Mouse (Mus musculus) common myeloid progenitor, adult 5-6 weeks (primary cell): ENCODE data around the gene Gm8439. TPM values are rescaled to one million over a fixed set of nuclear protein-coding genes. Genes with fewer than 3 reads are reported as not detected.

Experiments used
- ATAC-seq: replicated peaks from 2 replicates; pipeline ENCODE4 v1.8.0; 2016; ENCODE audit warnings: low read depth, mild to moderate bottlenecking, moderate TSS enrichment, inconsistent platforms; ENCODE audit not compliant: poor library complexity, severe bottlenecking
- total RNA-seq: library from RNA; stranded (forward); fragments of 200-1000, 187-1606 nt; gene quantifications from 2 replicates; pipeline ENCODE4 v1.2.3, GENCODE M21; 2017

The Gm8439 gene
- total RNA-seq, 1 experiment from 2014 or later = not detected

DNA sequence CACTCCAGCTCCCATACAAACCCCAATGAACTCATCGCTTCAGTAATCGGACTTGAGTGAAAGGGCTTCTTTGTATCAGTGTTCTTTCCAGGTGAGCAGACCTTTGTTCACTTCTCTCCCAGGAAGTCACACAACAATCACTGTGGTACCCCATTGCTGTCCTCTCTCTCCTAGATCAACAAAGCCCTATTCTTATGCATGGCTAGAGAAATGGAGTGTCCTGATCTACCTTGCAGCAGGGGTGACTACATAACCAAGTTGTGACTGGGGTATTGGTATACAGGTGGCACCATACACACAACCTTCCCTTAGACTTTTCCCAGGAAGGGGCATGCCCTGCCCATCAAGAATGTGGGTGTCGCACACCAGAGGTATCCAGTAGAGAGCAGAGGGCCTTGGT is 22.5 kb downstream of the Gm8439 start:
- ATAC-seq = no peak

DNA sequence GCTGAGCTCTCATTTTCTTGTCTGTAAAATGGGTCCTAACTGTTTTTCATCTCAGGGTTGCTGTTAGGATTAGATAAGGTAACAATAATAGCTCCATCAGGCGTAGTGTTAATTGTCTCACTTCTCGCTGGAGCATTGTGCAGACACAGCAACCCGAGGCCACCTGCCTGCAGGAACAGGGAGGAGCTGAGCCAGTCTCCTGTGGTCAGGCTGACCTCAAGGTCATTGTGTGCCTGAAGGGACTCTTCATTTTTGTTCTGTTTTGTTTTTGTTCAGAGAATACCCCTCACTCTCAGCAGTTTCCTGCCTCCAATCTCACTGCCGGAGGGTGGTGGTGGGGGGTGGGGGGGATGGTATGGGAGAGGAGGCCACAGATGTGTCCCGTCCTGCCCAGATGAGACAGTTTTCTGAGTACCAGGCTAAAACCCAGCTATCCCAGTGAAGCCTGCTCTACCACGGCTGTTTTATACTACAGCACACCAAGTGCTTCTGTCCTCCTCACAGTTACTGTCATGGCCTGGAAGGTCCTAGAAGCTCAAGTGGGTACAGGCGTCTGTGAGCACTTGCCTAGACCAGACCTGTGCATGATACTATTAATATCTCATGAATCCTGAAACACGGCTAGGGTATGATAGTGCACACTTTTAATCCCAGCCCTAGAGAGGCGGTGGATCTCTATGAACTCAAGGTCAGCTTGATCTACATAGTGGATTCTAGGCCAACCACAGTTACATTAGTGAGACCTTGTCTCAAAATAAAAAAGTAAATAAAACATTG is 23.9 kb downstream of the Gm8439 start:
- 0 out of 2 replicates have a peak, but pooled peaks have one; percentile 17 for ATAC-seq

DNA sequence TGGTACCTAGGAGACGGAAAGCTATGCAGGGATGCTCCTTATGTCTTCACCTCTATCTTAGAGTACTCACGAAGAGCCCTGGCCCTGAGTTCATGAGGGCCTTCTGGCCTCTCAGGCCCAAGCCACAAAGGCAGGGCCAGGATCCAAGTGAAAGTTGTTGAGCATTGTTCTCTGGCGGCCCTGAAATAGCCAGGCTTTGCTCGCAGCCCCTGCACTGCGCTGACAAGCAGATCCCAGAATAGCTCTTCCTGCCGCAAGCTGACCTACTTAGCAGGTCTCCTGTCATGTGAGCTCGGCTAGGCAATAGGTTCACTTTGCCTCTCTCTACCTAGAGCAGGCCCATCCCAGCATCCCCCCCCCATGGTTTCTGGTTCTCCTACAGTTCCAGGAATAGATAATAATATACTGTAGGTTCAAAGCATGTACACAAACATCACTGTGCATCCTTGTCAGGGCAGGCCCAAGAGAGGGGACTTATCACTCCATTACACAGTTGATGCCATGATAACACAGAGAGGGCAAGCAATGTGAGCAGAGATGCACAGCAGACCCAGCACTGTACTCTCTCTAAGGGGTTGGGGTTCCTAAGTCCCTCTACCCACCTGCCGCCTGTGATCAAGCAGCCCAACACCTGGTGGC is 25.3 kb downstream of the Gm8439 start:
- 0 out of 2 replicates have a peak, but pooled peaks have one; percentile 40 for ATAC-seq

DNA sequence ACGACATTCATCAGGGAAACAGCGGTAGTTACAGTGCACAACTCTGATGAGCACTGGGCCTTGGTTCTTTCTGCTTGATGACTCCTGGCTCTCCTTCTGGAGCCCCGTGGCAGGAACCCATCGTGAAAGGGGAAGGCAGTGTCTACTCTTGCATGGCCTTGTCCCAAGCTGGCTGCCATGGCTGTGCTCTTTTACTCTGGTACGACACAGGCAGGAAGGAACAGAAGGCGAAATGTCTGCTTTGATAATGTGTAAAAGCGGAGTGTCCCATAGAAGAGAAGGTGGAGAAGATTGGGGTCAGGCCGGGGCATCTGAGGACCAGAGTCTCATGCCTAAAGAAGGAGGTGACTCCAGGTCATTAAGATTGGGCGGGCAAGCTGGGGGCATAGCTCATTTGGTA is 26.1 kb downstream of the Gm8439 start:
- ATAC-seq = no peak

DNA sequence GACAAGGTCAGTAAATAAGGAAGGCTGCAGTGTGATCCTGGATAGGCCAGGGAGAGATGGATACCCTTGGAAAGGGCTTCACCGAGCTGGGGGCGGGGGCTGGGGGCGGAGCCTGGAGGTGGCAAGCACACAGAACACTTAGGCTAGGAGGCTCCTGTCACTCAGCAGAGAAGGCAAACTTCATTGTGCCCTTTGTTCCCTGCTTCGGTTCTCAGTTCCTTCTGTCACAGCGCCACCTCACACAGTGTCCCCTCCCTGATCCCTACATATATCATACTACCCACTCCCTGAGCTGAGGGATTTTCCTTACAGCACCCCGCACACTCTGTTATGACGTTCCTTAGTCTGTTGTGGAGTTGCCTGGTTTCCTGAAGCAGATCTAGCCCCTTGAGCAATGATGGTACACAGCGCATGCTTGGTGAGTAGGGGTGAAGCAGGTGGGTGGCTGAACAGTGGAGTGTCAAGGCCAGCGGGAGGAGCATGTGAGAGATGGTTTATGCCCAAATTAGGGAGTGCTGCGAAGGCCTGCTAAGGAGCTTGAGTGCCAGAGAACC is 27.1 kb downstream of the Gm8439 start:
- ATAC-seq = no peak

DNA sequence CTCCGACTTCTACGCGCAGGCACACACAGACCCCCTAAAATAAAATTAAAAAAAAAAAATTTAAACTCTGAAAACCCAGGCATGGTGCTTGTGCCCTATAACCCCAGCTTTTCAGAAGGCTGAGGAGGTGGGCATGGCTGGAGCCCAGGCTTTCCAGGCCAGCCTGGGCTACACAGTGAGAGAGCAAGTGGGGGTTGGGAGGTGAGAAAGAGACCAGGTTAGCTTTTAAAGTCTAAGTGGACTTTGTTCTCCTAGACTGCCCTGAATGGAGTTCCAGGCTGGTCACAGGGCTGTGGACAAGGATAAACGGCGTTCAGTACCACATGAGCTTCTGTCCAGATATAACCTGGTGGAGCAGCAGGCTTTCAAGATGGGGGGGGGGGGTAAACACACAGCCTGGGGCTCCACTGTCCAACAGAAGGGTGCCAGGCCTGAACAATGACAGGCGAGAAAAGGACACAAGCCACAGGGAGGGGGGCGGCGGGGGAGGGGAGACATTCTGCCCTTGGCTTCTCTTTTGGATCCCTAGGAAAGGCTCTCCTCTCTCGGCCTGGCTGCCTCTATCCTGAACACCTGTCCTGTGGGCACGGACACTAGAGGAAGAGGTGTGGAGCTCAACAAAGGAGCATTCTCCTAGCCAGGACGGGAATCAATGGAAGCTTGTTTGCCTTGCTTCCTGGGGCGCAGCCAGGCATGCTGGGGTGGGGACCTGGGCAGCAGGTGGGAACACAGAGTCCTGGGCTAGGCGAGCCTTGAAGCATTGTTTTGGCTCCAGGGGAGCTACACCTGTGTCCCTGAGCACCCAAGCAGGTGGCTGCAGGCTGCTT is 27.9 kb downstream of the Gm8439 start:
- no peak for ATAC-seq

DNA sequence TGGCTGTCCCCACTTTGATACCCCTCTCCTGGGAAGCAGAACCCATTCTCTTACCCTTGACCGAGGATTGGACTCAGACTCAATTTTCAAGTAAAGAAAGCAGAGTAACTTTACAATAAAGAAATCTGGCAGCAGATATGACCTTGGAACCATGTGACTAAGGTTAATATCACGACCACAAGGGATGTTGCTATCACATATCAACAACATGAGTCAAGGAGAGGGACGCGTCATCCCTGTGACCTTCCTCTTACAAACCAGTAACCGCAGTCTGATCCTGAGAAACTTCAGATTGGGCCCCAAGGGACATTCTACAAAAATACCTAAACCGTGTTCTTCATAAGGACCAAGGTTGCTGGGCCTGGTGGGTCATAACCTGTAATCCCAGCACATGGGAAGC is 39.2 kb downstream of the Gm8439 start:
- ATAC-seq = no peak

DNA sequence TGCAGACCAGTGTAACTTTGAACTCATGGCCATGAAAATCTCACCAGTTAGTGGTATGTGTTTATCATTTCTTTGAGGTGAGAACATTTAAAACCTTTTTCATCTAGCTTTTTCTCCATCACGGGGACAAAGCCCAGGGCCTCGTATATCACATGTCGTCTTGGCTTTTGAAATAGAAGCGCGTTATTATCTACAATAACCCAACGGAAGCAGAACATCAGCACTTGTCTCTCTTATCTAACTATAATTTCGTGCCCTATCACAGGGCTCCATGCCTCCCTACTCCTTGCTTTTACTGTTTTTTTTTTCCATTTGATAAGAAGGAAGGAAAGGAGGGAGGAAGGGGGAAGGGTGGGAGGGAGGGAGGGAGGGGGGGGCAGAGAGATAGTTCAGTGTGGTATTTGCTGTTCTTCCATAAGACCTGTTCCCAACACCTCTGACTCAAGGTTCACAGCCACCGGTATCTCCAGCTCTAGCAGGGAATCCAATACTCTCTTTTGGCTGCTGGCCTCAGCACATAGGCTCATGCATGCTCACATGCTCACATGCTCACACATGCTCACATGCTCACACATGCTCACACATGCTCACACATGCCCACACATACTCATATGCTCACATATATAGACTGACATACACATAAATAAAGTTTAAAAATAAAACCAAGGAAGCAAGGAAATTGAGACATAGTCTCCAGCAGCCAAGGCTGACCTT is 41.8 kb downstream of the Gm8439 start:
- ATAC-seq = peak; percentile 51

DNA sequence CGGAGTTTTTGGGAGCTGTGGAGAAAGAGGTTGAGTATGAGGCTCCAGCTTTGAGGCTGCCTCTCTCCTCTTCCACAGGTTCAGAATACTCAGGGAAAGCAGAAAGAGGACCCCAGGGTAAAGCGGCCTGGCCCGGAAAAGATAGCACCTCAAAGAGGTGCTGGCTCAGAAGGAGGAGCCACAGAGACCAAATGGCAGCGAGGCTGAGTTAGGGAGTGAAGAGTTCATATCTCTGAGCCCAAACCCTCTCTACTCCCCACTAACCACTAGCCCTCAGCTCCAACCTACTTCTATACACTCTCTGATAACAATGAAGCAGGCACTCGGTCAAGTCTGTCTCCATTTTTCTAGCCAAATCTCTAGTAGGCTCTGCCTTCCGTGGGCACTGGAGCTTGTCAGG is 43.3 kb downstream of the Gm8439 start:
- peak; percentile 72 for ATAC-seq

DNA sequence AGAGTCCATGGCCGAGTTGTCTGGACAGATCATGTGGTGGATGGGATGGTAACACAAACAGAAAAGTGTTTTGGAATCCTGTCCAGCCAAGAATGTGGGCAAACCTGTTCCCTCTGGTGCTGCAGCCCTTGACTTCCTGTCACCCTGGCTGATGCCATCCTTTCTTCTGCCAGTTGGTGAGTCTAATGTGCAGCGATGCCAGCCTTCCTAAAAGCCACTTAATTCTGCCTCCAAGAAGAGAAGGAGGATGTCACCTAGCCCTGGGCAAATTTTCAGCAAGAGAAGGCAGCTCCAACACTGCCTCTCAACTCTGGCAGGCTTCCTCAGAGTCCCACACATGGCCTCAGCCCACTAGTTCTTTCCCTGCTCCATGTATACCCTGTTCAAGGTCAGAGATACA is 46.8 kb downstream of the Gm8439 start:
- ATAC-seq = no peak

DNA sequence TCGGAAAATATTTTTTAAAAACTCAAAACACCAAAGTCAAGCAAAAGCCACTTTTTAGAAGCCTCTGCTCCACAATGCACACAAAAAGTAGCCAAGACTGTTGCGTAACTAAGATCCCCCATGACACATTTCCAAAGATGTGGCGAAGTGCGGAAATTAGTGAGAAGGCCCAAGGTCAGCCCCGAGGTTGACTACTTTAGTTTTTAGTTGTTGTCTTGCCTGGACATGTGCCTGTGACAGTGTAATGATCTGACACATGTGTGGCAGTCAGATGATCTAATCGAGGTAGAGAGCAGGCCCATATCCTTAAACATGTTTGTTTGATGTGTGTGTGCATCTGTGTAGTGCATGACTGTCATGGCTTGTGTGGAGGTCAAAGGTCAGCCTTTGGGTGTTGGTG is 53.4 kb downstream of the Gm8439 start:
- no peak for ATAC-seq

DNA sequence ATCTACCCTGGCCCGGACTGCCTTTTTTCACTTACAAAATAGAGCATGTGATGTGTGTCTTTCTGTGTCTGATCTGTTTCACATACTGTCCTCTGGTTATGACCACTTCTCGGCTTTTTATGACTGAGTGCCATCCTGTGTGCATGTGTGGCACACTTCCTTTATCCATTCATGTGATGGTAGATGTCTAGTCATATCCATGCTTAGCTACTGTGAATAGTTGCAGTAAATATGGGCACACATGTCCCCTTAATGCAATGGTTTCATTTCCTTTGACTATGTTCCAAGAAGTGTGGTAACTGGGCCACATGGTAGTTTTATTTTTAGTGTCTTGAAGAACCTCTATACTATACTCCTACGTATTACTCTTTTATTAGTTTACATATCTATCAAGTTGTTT is 55.4 kb downstream of the Gm8439 start:
- peak; percentile 58 for ATAC-seq

DNA sequence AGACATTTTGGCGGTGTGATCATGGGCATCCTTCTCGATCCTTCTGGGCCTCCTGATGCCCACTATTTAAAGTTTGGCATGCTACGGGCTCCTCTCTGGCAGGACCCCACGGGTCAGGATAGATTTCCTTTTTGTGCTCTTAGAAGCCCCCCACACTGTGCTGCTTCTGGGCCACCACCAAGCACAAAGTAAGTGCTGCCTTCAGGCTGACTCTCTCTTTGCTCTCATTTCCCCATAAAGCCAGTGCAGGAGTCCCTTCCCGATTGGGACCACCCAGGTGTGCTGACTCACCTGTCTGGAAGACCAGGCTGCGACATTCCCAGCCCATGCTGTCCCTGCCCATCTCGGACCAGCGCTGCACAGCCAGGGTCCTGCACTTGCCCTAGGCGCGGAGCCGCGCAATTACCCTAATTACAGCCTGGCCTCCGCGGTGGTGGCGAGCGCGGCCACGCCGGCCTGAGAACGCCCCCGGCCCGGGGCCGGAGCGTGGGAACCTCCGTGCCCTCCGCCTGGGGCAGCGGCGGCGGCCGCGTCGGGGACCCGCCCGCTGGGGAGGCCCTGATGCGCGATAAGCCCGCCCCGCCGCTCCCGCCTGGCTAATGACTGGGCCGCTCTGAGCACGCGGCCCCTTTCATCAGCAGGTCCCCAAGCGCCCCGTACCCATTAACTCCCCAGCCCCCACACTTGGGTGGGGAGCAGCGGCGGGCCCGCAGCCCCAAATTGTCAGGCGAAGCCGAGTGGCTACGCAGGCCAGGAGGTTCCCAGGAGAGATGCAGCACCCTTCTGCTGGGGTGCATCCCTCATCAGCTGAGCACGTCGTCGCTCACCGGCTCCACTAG is 61.0 kb downstream of the Gm8439 start:
- ATAC-seq = peak; percentile 51; the same call in 1 of the 2 replicates

DNA sequence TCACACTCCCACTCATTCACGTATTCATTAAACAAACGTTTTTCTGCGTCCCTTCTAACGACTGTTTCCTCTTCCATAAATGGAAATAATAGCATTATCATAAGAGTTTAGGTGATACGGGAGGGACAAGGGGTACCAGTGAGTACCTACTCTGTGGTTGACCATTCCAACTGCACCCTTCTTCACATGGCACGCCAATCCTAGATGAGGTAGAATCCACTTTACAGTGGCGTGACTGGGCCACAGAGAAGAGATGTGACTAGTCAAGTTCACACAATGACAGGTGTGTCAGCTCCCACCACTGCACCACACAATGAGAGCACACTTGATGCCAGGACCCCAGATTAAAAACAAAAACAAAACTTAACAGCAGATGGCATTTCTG is 61.7 kb downstream of the Gm8439 start:
- no peak for ATAC-seq

DNA sequence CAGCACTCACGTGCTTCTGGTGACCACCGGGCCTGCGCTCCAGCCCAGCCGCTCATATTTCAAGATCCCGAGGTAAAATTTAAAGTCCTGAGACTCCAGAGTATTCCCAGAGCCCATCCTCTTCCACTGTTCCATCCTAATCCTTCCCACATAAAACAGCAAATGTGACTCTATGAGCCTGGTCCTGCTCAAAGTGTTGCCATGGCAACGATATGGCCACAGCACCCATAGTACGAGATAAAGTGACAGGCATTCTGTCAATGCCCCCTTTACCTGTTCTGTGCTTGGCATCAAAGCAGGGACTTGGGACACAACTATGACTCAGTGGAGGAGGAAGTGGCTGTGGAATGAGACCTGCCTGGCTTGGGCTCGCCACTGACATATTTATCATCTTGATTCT is 67.4 kb downstream of the Gm8439 start:
- ATAC-seq = no peak
